Comparison of ENCODE assay signal across 32 mouse cellular contexts in the genomic region with DNA sequence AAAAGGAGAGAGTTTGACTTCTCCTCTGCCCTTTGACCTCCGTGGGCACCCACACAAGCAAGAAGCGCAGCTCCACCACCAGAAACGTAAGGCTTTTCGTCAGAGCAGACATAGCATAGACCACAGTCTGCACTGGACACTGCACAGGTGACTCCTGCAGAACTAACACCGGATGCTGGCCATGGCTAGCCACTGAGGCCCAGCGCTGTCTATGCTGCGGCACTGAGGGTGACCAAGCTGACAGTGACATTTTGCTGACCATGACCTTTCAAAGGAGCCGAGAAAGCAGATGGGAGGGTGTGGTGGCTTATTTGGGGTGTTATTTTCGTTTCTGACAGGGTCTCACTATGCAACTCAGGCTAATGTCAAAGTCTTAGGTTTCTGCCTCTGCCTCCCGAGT. TPM values are rescaled to one million over a fixed set of nuclear protein-coding genes. Genes with fewer than 3 reads are reported as not detected.
DNase-seq lines count a peak whose midpoint lies in the region; ATAC-seq and TF ChIP-seq lines count a peak whose summit lies in the region.
"Had no signal": no experiment of that assay in that cellular context is flagged by ENCODE, and none has a peak within 500 bp of the region (broad histone marks: within the 10 kb centered on the region; RNA-seq: fewer than 3 reads in every experiment).

No protein-coding gene starts in this region.

- 0 out of 2 replicates have a peak overlapping the region, but pooled peaks have one; percentile 24 for H3K27ac ChIP-seq in gastrocnemius, adult 2 months
- H3K27ac ChIP-seq: forebrain, embryonic 10.5 days; forebrain, embryonic 13.5 days; heart, adult 2 months; heart, embryonic 10.5 days; heart, embryonic 13.5 days; hindbrain, embryonic 14.5 days; hindbrain, postnatal 0 days had no signal

- peak; percentile 62 for DNase-seq in adrenal gland, adult 2 months
- no peak for DNase-seq in adrenal gland, postnatal 25 days
- no peak for DNase-seq in gastrocnemius, adult 2 months
- no peak for DNase-seq in gastrocnemius, postnatal 10 days
- no peak for DNase-seq in cerebellum, postnatal 4 days (ENCODE audit: low spot score in 2 of 2)
- DNase-seq: adrenal gland, postnatal 14 days; B cell, adult 2 months; cerebellum, adult 18-20 months; cerebellum, adult 9-10 months; cerebellum, postnatal 14 days; gastrocnemius, postnatal 36 days; heart, adult 2 months; heart, postnatal 14 days; heart, postnatal 4 days; kidney, adult 18-20 months had no signal

- ATAC-seq in monocyte, adult 5-6 weeks (replicated peaks; ENCODE audit: insufficient number of reproducible peaks, low FRiP score, low TSS enrichment, poor library complexity, severe bottlenecking) = peak; percentile 57
- ATAC-seq: forebrain, embryonic 13.5 days; forebrain, embryonic 16.5 days; hindbrain, postnatal 0 days; inflammation-experienced regulatory T-cells, adult 6 months; intestine, embryonic 16.5 days; Patski had no signal

- intact Hi-C loops in gastrocnemius, adult 2 months (cut with DNase I) = no loop called here

- no peak for TF ChIP-seq CTCF in gastrocnemius, adult 2 months (IDR thresholded peaks at IDR 0.05)

- no peak overlapping the region for H3K4me3 ChIP-seq in gastrocnemius, adult 2 months
- H3K4me3 ChIP-seq: forebrain, embryonic 10.5 days; forebrain, embryonic 13.5 days; heart, adult 2 months; heart, embryonic 10.5 days; heart, embryonic 13.5 days had no signal

RNA-seq across cellular contexts. Expression of a gene that starts 11.2 kb away (rescaled TPM):
- total RNA-seq in adrenal gland, adult 2 months (2021) = 1 to 10 TPM in 1 of 2 experiments, under 1 TPM in 1; 0.59 to 3.3 TPM
- polyA plus RNA-seq in adrenal gland, adult 2 months (2012; rRNA removed) = 3.5 and 4.7 TPM in 2 replicates
- total RNA-seq in adrenal gland, postnatal 25 days (2021) = 1.9 and 4.9 TPM in 2 replicates
- total RNA-seq in gastrocnemius, adult 2 months (2021) = not detected
- total RNA-seq in gastrocnemius, postnatal 10 days (2021) = under 1 TPM in 1 of 2 experiments, not detected in 1; 0.38 TPM
- 0.58 TPM in 1 of 3 replicates, not detected in the others for total RNA-seq in monocyte, adult 5-6 weeks (2017)
- total RNA-seq: common myeloid progenitor, adult 5-6 weeks; gastrocnemius, postnatal 36 days; granulocyte monocyte progenitor cell, adult 5-6 weeks; heart, adult 2 months; heart, postnatal 14 days; heart, postnatal 4 days had no signal
- polyA plus RNA-seq: forebrain, embryonic 13.5 days; G1E; heart, adult 2 months; inflammation-experienced regulatory T-cells, adult 6 months had no signal

RNA-seq across cellular contexts. Expression of a gene that starts 28.8 kb away (rescaled TPM):
- 100 to 1,000 TPM in 1 of 2 experiments, 10 to 100 TPM in 1; 81.6 to 102 TPM for total RNA-seq in adrenal gland, adult 2 months (2021)
- polyA plus RNA-seq in adrenal gland, adult 2 months (2012; rRNA removed) = 344 and 374 TPM in 2 replicates
- total RNA-seq in adrenal gland, postnatal 25 days (2021) = 73.5 and 84.3 TPM in 2 replicates
- total RNA-seq in gastrocnemius, adult 2 months (2021) = 10 to 100 TPM in 1 of 2 experiments, 1 to 10 TPM in 1; 8.9 to 17.2 TPM
- total RNA-seq in gastrocnemius, postnatal 10 days (2021) = 10 to 100 TPM; 48.7 to 62.2 TPM
- total RNA-seq in monocyte, adult 5-6 weeks (2017) = 4.6 to 6.1 TPM (median 5.0 TPM) in 3 replicates
- total RNA-seq: CH12.LX had no signal

RNA-seq across cellular contexts. Expression of a gene that starts 37.9 kb away (rescaled TPM):
- 1 to 10 TPM; 1.3 to 1.5 TPM for total RNA-seq in adrenal gland, adult 2 months (2021)
- 3.8 and 4.9 TPM in 2 replicates for polyA plus RNA-seq in adrenal gland, adult 2 months (2012; rRNA removed)
- 0.48 and 0.58 TPM in 2 replicates for total RNA-seq in adrenal gland, postnatal 25 days (2021)
- total RNA-seq in gastrocnemius, adult 2 months (2021) = not detected
- under 1 TPM in 1 of 2 experiments, not detected in 1; 0.18 TPM for total RNA-seq in gastrocnemius, postnatal 10 days (2021)
- 102 to 350 TPM (median 102 TPM) in 3 replicates for total RNA-seq in monocyte, adult 5-6 weeks (2017)
- total RNA-seq: gastrocnemius, adult 8-10 months; gastrocnemius, postnatal 36 days; granulocyte monocyte progenitor cell, adult 5-6 weeks had no signal
- polyA plus RNA-seq: forebrain, embryonic 10.5 days; forebrain, embryonic 13.5 days; forebrain, embryonic 16.5 days; G1E; heart, embryonic 10.5 days; hindbrain, embryonic 11.5 days had no signal

RNA-seq across cellular contexts. Expression of a gene that starts 51.0 kb away (rescaled TPM):
- total RNA-seq in adrenal gland, adult 2 months (2021) = 10 to 100 TPM; 59.0 to 63.2 TPM
- polyA plus RNA-seq in adrenal gland, adult 2 months (2012; rRNA removed) = 342 and 389 TPM in 2 replicates
- 56.9 and 61.7 TPM in 2 replicates for total RNA-seq in adrenal gland, postnatal 25 days (2021)
- 10 to 100 TPM; 61.9 to 66.9 TPM for total RNA-seq in gastrocnemius, adult 2 months (2021)
- total RNA-seq in gastrocnemius, postnatal 10 days (2021) = 10 to 100 TPM; 34.6 to 40.5 TPM
- 5.8 to 10.2 TPM (median 8.7 TPM) in 3 replicates for total RNA-seq in monocyte, adult 5-6 weeks (2017)

RNA-seq across cellular contexts. Expression of a gene that starts 51.5 kb away (rescaled TPM):
- 100 to 1,000 TPM; 218 to 366 TPM for total RNA-seq in adrenal gland, adult 2 months (2021)
- polyA plus RNA-seq in adrenal gland, adult 2 months (2012; rRNA removed) = 391 and 410 TPM in 2 replicates
- 246 and 299 TPM in 2 replicates for total RNA-seq in adrenal gland, postnatal 25 days (2021)
- total RNA-seq in gastrocnemius, adult 2 months (2021) = 10 to 100 TPM; 18.2 to 18.8 TPM
- 10 to 100 TPM; 18.0 to 23.3 TPM for total RNA-seq in gastrocnemius, postnatal 10 days (2021)
- 2.2 TPM in 1 of 3 replicates, not detected in the others for total RNA-seq in monocyte, adult 5-6 weeks (2017)

Comparison
In these comparisons a context has a peak if more than half of its experiments do, and no peak if none do; other contexts are left out.
1. RNA of a gene that starts 37.9 kb away (total RNA-seq): 102 to 350 TPM in monocyte, adult 5-6 weeks; 1.3 to 1.5 TPM in adrenal gland, adult 2 months, 0.48 to 0.58 TPM in adrenal gland, postnatal 25 days, 0.18 TPM in gastrocnemius, postnatal 10 days and not detected in gastrocnemius, adult 2 months; every median in the first group is over 10 times any median in the second.